ENCODE assay signal across 8 mouse cellular contexts in the genomic region with DNA sequence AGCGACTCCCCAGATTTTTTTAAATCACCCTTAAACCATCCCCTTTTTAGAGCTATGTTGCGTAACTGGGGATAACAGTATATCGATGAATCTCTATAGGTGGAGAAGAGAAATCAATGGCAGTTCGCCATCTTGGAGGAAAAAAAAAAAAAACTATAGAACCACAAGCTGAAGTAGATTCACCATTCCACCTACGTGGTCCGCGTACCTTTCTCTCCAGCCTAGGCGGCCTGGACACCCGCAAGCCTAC. TPM values are rescaled to one million over a fixed set of nuclear protein-coding genes. Genes with fewer than 3 reads are reported as not detected.
DNase-seq lines count a peak whose midpoint lies in the region; ATAC-seq lines count a peak whose summit lies in the region.

No protein-coding gene starts in this region.

- peak overlapping the region; percentile 92 for H3K9ac ChIP-seq in kidney, embryonic 16.5 days (replicated peaks; ENCODE audit: low read length)
- peak overlapping the region; percentile 82 for H3K9ac ChIP-seq in hindbrain, embryonic 11.5 days (ENCODE audit: low read depth, low read length)
- peak overlapping the region; percentile 99 for H3K9ac ChIP-seq in midbrain, embryonic 15.5 days

- H3K4me2 ChIP-seq in kidney, embryonic 16.5 days (replicated peaks; ENCODE audit: low read depth, low read length): peak overlapping the region; percentile 80
- H3K4me2 ChIP-seq in hindbrain, embryonic 11.5 days (replicated peaks; ENCODE audit: low read depth, low read length): peak overlapping the region; percentile 70
- H3K4me2 ChIP-seq in midbrain, embryonic 15.5 days: peak overlapping the region; percentile 61

- H3K36me3 ChIP-seq in kidney, embryonic 16.5 days (ENCODE audit: insufficient read depth, low read length): peaks cover 3% of the 10 kb centered on the region; the same call in 1 of the 2 replicates
- H3K36me3 ChIP-seq in hindbrain, embryonic 11.5 days (ENCODE audit: control insufficient read depth, insufficient read depth, low read length): peaks cover 3% of the 10 kb centered on the region
- peaks cover 16% of the 10 kb centered on the region for H3K36me3 ChIP-seq in midbrain, embryonic 15.5 days (replicated peaks)

- no peak for DNase-seq in kidney, postnatal 10 days
- peak; percentile 86 for DNase-seq in ZHBTc4 (ENCODE audit: low read depth, low spot score)
- DNase-seq in hindbrain, embryonic 11.5 days (ENCODE audit: low spot score): no peak
- DNase-seq in ovary, postnatal 10 days (ENCODE audit: low spot score): no peak
- no peak for DNase-seq in cerebellum, adult 11 months

- peaks cover 23% of the 10 kb centered on the region for H3K4me1 ChIP-seq in kidney, embryonic 16.5 days (ENCODE audit: insufficient read depth, low read length)
- no peaks in the 10 kb centered on the region for H3K4me1 ChIP-seq in hindbrain, embryonic 11.5 days (replicated peaks; ENCODE audit: control insufficient read depth, insufficient read depth, low read length)
- peaks cover 26% of the 10 kb centered on the region for H3K4me1 ChIP-seq in midbrain, embryonic 15.5 days

- peak overlapping the region; percentile 98 for H3K4me3 ChIP-seq in kidney, embryonic 16.5 days (ENCODE audit: low read length)
- H3K4me3 ChIP-seq in hindbrain, embryonic 11.5 days (ENCODE audit: low read depth, low read length): peak overlapping the region; percentile 77
- H3K4me3 ChIP-seq in midbrain, embryonic 15.5 days: peak overlapping the region; percentile 99

- H3K27ac ChIP-seq in kidney, embryonic 16.5 days (ENCODE audit: low read length): peak overlapping the region; percentile 94
- H3K27ac ChIP-seq in hindbrain, embryonic 11.5 days (ENCODE audit: low read depth, low read length): peak overlapping the region; percentile 99
- peak overlapping the region; percentile 100 for H3K27ac ChIP-seq in midbrain, embryonic 15.5 days

- H3K9me3 ChIP-seq in kidney, embryonic 16.5 days (ENCODE audit: low read length): no peaks in the 10 kb centered on the region
- no peaks in the 10 kb centered on the region for H3K9me3 ChIP-seq in hindbrain, embryonic 11.5 days (ENCODE audit: control insufficient read depth, low read length)
- no peaks in the 10 kb centered on the region for H3K9me3 ChIP-seq in midbrain, embryonic 15.5 days

- 2% methylated on average over 9 of the region's 9 CpGs for WGBS in kidney, embryonic 16.5 days
- WGBS in hindbrain, embryonic 11.5 days: under 1% methylated on average over 9 of the region's 9 CpGs
- 1% methylated on average over 9 of the region's 9 CpGs for WGBS in midbrain, embryonic 15.5 days

- H3K27me3 ChIP-seq in kidney, embryonic 16.5 days (ENCODE audit: insufficient read depth, low read length): no peaks in the 10 kb centered on the region
- no peaks in the 10 kb centered on the region for H3K27me3 ChIP-seq in hindbrain, embryonic 11.5 days (ENCODE audit: control insufficient read depth, insufficient read depth, low read length)
- H3K27me3 ChIP-seq in midbrain, embryonic 15.5 days (replicated peaks): no peaks in the 10 kb centered on the region

- no peak for ATAC-seq in kidney, embryonic 16.5 days (ENCODE audit: low FRiP score, low TSS enrichment)
- ATAC-seq in hindbrain, embryonic 11.5 days (ENCODE audit: low FRiP score): peak; percentile 3; the same call in 1 of the 2 replicates
- 0 out of 2 replicates have a peak, but pooled peaks have one; percentile 0 for ATAC-seq in midbrain, embryonic 15.5 days (replicated peaks)
- ATAC-seq in activated CD4-positive, CD25-positive, alpha-beta regulatory T cell, adult 4 months: no peak

RNA-seq across cellular contexts. Expression of gene Pfn2, which starts 1.3 kb away (rescaled TPM):
- polyA plus RNA-seq in kidney, embryonic 16.5 days (2015; fragmentation: Nextera tagmentation; extraction: Ambion mirVana): 152 and 174 TPM in 2 replicates
- 305 and 329 TPM in 2 replicates for polyA plus RNA-seq in hindbrain, embryonic 11.5 days (2014; fragmentation: Nextera tagmentation; extraction: Ambion mirVana)
- 652 and 653 TPM in 2 replicates for polyA plus RNA-seq in midbrain, embryonic 15.5 days (2015; fragmentation: Nextera tagmentation; extraction: Ambion mirVana)
- 1 to 10 TPM; 7.9 to 10.0 TPM for polyA plus RNA-seq in activated CD4-positive, CD25-positive, alpha-beta regulatory T cell, adult 4 months (2017; shearing (Covaris generic))

Comparison
In these comparisons a context has a peak if more than half of its experiments do, and no peak if none do; other contexts are left out.
1. ATAC-seq: peak in hindbrain, embryonic 11.5 days (single experiment) and midbrain, embryonic 15.5 days (single experiment); none in kidney, embryonic 16.5 days (single experiment) and activated CD4-positive, CD25-positive, alpha-beta regulatory T cell, adult 4 months (single experiment).
2. RNA of gene Pfn2, which starts 1.3 kb away (polyA plus RNA-seq): 652 to 653 TPM in midbrain, embryonic 15.5 days, 305 to 329 TPM in hindbrain, embryonic 11.5 days and 152 to 174 TPM in kidney, embryonic 16.5 days; 7.9 to 10.0 TPM in activated CD4-positive, CD25-positive, alpha-beta regulatory T cell, adult 4 months; every median in the first group is over 10 times any median in the second.
3. Peak in every context shown above with its lines, with median percentiles within 50 percentile points of each other: H3K27ac ChIP-seq, H3K4me2 ChIP-seq, H3K4me3 ChIP-seq and H3K9ac ChIP-seq.